Mouse (Mus musculus) frontal cortex, postnatal 14 days (tissue): Measurements from ENCODE around the gene Nop9.

Experiments used
- DNase-seq, 2 experiments: peaks; one replicate each; pipeline ENCODE4 v3.0.0; 2022; ENCODE audit warnings: low spot score in 2 of 2

Gene Nop9

DNA sequence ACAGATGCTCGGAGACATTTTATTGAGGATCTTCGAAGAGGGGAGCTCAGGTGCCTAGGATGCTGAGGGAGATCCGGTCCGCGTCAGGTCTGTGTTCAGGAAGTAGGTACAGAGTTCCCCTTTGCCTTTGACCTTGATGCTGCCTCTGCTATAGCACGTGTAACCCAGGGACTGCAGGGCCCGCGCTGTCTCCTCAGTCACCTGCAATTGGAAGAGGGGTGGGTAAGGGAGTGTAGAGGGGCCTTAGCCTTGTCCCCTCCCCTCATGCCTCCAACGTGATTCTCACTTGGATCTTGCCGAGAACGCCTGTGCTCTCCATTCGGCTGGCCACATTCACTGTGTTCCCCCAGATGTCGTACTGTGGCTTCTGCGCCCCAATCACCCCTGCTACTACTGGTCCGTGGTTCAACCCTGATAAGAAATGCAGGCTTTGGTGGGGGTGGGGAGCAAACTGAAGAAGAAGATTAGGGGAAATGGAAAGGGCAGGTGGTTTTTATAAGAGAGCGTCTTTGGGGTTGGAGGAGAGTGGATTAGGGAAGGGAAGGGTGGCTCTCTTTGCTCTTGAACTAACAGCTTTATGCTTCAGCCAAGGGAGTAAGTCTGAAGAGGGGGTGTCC lies 23.7 kb downstream of the Nop9 start:
- no peak for DNase-seq

DNA sequence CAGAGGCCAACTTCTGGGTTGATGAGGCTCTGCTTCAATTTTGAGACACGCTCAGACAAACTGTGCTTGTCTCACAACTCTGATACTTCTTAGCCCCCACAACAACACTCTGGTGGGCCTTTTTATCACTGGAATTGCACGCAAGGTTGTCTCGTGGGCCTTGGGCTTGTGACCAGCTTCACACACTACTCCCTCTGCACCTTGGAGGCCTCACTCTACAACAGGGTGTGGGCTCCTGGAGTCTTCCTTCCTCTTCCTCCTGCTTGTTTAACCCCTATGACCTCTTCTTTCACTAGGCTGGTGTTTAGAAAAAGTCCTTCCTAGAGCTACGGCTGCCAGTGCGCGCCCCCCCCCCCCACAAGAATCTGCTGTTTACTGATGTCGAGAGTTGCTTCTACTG lies 31.2 kb downstream of the Nop9 start:
- no peak for DNase-seq

- no peak for DNase-seq
Observed at GRCm38 (mm10) chr14:55777176-55777575, 31.7 kb downstream of the Nop9 start.

- DNase-seq: no peak
Observed at GRCm38 (mm10) chr14:55777806-55778205, 32.3 kb downstream of the Nop9 start.

DNA sequence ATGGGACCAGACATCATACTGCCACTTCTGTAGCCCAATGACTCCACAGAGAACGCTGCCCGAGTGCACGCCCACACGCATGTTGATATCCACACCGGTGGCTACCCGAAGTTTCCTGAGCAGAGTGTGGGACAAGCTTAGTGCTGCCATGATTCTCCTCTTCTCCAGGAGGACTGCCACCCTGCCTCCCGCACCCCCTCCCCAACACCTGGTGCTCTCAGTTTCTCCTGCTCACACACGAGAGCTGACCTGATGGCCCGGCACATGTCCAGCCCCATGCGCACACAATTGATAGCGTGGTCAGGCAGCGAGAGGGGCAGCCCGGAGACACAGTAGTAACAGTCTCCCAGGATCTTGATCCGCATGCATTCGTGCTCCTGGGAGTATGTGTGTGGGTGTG lies 33.2 kb downstream of the Nop9 start:
- no peak for DNase-seq

DNA sequence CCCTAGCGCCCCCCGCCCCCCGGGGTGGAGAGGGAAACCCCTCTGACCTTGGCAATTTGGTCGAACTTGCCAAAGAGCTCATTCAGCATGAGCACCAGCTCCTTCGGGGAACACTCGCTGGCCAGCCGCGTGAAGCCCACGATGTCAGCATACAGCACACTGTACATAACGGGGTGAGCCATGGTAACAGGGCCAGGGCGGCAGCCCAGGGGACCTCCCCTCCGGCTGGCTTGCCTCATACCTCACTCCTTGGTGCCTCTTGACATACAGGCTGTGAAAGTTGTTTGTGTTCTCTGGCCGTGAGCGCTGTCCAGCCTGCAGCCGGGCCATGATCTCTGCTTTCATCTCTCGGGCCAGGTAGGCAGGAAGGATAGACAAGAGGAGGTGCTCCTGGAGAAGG lies 34.2 kb downstream of the Nop9 start:
- DNase-seq: no peak

DNA sequence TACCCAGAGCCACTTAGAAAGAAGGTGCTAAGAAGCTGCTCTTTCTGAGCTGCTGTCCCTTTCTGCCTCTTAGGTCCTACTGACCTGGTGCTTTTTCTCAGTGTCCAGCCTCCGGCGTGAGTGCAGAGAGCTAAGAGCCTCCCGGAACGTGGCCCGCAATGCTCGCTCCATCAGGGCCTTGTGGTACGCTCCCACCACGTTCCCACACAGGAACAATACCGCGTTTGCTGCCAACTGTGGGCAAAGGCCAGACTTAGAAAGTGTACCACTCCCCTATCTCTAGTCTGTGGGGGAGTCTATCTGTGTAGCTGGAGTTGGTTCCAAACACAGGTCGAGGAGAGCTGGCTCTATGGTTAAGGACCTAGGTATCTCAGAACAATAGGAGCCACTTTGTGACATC lies 35.2 kb downstream of the Nop9 start:
- peak in 1 of 2 experiments; percentile 3 for DNase-seq

- peak in 1 of 2 experiments; percentile 26 for DNase-seq
Observed at GRCm38 (mm10) chr14:55781310-55781709, 35.8 kb downstream of the Nop9 start.

GRCm38 (mm10) chr14:55782361-55782960 lies 37.0 kb downstream of the Nop9 start:
- DNase-seq: peak in 1 of 2 experiments; percentile 0

DNA sequence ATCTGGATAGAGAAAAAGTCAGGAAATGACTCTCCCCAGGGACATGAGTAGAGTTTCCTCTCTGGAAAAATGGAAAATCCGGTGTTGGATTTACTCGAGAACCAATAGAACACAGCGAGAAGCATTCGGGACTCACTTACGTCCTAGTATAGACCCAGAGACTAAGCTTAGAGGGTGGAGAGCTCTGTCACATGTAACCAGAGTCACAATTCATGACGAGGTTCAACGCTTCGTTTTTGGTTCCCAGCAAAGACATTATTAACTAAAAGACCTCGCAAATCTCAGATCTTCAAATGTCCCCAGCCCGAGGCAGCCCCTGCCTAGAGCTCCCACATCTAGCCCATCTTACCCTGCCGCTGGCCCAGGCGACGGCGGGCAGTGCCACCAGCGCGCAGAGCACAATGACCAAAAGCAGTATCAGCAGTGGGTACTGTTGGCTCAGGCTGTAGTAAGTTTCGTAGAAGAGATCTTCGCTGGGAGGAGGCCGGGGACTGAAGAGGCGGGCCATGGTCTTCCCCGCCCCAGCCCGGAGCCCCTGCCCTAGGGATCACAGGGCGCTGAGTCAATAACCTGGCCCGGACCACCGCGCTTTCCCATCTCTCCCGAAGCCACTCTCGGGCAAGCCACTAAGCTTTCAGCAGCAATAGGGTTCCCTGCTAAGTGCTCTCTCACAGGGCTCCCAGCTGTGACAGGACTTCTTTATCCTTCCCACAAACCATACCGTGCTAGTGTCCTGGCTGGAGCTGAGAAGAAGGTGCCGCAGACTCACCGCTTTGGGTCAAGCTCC lies 37.9 kb downstream of the Nop9 start:
- DNase-seq: peak in 1 of 2 experiments; percentile 2

DNA sequence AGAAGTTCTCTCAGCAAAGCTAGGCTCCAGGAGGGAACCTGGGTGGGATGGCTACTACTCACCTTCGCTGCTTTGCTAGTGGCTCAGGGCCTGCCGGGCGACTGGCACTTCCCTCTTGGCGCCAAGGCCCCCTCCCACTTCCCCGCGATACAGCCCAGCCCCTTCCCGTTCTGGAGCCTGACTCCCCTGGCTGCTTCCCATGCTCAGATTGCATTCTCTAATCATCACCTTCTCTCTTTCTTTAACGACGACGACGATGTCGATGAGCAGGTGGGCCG lies 38.4 kb downstream of the Nop9 start, which contains the start of gene Adcy4:
TSS of gene Adcy4 (minus strand) at position 138 of the 278 bp plus-strand sequence.
- peak in 1 of 2 experiments; percentile 2 for DNase-seq

DNA sequence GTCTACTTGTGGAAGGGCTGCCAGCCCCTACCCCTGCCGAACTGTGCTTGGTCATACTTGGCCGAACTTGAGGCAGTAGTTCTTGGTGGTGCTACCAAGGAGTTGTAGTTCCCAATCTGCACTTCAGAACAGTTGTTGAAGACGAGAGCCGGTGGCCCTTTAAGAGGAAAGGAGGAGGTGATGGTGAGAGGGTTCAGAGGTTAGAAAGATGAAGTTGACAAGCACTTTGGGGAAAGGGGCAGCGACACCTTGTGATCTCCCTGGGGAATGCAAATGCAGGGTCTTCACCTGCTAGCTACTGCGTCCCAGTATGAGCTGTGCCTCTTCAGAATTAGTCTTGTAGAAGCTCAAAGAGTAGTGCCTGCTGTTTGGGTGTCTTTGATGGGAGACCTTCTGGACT lies 39.7 kb downstream of the Nop9 start:
- peak in 1 of 2 experiments; percentile 2 for DNase-seq

- peak in 1 of 2 experiments; percentile 1 for DNase-seq
Observed at GRCm38 (mm10) chr14:55787731-55788130, 42.2 kb downstream of the Nop9 start.

DNA sequence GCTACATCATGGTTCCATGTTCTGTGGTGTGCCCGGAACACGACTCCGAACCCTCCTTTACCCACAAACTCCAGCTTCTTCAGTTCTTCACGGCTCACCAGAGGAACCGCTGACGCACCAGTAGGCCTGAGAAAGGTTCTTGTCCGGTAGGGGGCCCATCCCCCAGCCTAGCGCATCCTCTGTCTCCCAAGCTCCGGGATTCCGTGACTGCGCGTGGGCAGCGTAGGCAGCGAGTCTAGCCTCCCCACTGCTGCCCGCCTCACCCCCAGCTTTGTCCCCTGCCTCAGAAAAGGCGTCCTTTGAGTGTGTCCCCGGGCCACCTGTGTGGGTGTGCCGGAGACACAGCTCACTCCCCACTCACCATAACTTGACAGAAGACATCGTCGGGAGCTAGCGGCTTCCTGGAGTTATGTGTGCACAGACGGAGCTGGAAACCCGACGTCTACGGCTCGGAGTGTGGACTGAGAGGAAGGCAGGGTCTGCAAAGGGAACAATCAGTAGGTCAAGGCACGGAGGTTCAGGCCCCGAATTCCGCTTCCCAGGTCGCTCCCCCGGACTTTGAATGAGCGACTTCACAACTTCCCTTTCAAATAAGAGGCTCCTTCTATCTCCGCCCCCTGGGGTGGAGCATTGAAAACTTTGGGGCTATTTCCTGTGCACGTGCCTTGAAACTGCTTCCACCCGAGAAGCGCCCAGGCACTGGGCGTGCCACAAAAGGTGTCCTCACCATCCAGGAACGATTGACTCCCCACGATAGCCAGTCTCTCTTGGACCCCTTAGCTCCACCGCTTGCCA lies 43.0 kb downstream of the Nop9 start, which contains the start of gene Ripk3:
TSS of gene Ripk3 (minus strand) at position 610 of the 795 bp plus-strand sequence.
- peak in 1 of 2 experiments; percentile 4 for DNase-seq

DNA sequence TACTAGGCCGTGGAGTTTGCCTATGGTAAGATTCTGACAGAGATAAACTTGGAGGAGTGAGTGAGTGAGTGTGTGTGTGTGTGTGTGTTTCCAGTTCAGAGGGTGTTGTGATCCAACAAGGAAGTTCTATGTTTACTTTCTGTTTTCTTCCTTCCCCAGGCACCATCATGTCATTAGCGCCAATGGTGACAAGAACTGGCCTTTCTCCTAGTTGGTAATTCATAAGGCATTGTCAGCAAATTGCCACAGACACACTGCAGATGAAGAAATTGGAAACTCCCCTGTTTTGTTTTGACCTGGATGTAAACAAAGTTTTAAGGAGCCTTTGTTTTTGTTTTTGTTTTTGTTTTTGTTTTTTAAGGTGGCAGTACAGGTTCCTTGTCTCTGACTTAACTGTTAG lies 48.0 kb downstream of the Nop9 start:
- DNase-seq: no peak

GRCm38 (mm10) chr14:55793946-55794345 lies 48.5 kb downstream of the Nop9 start:
- peak in 1 of 2 experiments; percentile 1 for DNase-seq

- no peak for DNase-seq
Observed at GRCm38 (mm10) chr14:55795380-55796163, 50.1 kb downstream of the Nop9 start.
